Mouse (Mus musculus) CH12.LX (cell line): ENCODE measurements at regions not wholly inside any gene's neighbourhood (a gene's known extent, or its start where the extent isn't known, plus 50 kb on each side); places are given as distances from the start of the nearest gene placed in this dataset.

Experiments used
- CHD2 ChIP-seq: IDR thresholded peaks from 2 replicates; pipeline ENCODE4 v1.6.1; 2011; ENCODE audit warnings: low read length, improper control_type of control experiment
- ELF1 ChIP-seq: IDR thresholded peaks from 2 replicates; pipeline ENCODE4 v1.6.1; 2014; ENCODE audit warnings: low read depth, mild to moderate bottlenecking, inconsistent platforms, low read length, improper control_type of control experiment
- ETS1 ChIP-seq: conservative IDR thresholded peaks from 2 replicates; pipeline ENCODE4 v1.6.1; 2012; ENCODE audit warnings: low read depth, mild to moderate bottlenecking, inconsistent platforms, low read length, improper control_type of control experiment, moderate library complexity
- MAX ChIP-seq: IDR thresholded peaks from 2 replicates; pipeline ENCODE4 v1.6.1; 2011; ENCODE audit warnings: low read length, improper control_type of control experiment
- NRF1 ChIP-seq: IDR thresholded peaks from 2 replicates; pipeline ENCODE4 v1.6.1; 2014; ENCODE audit warnings: low read depth, mild to moderate bottlenecking, inconsistent platforms, low read length, improper control_type of control experiment, moderate library complexity
- POLR2A ChIP-seq: IDR thresholded peaks from 2 replicates; pipeline ENCODE4 v1.6.1; 2011; ENCODE audit warnings: low read depth, mild to moderate bottlenecking, improper control_type of control experiment, low read length
- USF1 ChIP-seq: IDR thresholded peaks from 2 replicates; pipeline ENCODE4 v1.6.1; 2014; ENCODE audit warnings: low read depth, mild to moderate bottlenecking, inconsistent platforms, low read length, improper control_type of control experiment
- ZC3H11A ChIP-seq: IDR thresholded peaks from 2 replicates; pipeline ENCODE4 v1.6.1; 2012; ENCODE audit warnings: low read depth, mild to moderate bottlenecking, inconsistent platforms, low read length, improper control_type of control experiment

DNA sequence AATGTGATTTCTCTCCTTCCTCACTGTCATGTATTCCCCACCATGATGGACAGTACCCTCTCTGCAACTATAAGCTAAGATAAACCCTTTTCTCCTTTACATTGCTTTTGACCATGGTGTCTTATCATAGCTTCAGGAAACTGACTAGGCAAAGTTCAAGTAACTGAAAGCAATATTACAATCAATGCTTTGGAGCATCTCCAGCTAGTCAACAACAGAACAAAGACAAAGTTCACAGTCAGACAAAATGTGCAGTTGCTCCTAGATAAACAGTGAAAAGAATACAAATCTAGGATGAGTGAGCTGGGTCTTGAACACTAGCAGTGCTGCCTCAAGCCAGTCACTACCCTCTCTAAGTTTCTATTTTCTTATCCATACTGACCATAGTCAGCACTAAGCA lies 100.2 kb upstream of the Dynlrb2 start:
- TF ChIP-seq POLR2A (no peak), ZC3H11A (no peak), USF1 (no peak), CHD2 (no peak), ETS1 (no peak), MAX (no peak), ELF1 (no peak), NRF1 (no peak)
